Mouse (Mus musculus): ENCODE data around the gene Ube2a. TPM values are rescaled to one million over a fixed set of nuclear protein-coding genes. Genes with fewer than 3 reads are reported as not detected.

The Ube2a gene
- polyA plus RNA-seq, 1 experiment = 34.6 TPM

GRCm38 (mm10) chrX:36902321-36903114 lies 28.8 kb downstream of the Ube2a start, which contains the start of gene Nkrf:
Gene Nkrf, minus strand, starts transcription at chrX:36902899.
- DNase-seq (ENCODE audit: low read depth) = no peak

- no peak for DNase-seq (ENCODE audit: low read depth)
These were observed 29.5 kb downstream of the Ube2a start for GRCm38 (mm10) chrX:36903115-36903768.

DNA sequence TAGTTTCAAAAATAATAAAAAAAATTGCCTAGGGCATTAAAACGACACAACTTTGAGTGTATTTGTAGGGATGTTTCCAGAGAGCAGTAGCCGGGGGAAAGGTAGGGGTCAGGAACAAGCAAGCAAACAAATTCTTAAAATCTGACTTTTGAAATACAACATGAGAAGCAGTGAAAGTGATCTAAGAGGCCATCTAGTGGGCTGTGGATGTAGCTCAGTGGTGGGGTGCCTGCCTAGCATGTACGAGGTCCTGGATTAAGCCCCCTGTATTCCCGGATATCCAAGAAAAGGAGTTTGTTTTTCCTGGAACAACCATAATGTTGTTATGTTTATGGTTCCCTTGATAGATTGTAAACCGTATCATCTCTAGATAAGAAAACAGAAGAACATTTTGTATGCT lies 32.8 kb downstream of the Ube2a start:
- DNase-seq (ENCODE audit: low read depth) = no peak

DNA sequence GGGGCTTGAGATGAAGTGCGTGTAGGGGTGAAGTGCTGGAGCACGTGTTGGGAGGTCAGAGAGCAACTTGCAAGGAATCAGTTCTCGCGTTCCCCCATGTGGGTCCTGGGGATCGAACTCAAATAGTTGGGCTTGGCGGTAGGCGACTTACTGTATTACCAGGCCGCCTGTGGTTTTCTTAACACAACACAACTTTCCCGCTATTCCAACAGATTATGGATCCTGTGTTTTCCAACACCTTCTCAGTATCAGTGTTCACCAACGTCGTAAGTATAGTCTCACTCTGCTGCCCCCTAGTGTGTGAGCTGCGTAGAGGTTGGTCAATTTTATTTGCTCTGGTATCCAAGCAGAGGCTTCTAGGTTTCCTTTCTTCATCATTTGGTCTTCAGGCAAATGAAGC lies 37.6 kb downstream of the Ube2a start:
- no peak for DNase-seq (ENCODE audit: low read depth)

DNA sequence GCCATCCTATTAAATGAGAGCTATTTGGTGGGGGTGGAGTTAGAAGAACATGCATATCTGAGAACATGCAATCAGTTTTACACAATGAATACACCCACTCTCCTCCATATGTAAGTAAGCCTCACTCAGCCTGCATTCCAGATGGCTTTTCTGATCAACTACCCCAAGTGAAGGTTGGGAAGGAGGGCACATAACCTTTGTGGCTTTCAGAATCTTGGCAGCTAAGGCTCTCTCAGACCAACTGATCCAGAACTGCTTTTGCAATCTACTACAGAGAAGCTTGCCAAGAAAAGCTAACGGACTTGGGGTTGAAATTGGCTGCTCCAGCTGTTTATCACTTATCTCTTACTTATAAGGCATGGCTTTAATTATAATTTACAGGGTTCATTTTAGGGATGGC lies 44.0 kb downstream of the Ube2a start:
- DNase-seq (ENCODE audit: low read depth) = no peak

DNA sequence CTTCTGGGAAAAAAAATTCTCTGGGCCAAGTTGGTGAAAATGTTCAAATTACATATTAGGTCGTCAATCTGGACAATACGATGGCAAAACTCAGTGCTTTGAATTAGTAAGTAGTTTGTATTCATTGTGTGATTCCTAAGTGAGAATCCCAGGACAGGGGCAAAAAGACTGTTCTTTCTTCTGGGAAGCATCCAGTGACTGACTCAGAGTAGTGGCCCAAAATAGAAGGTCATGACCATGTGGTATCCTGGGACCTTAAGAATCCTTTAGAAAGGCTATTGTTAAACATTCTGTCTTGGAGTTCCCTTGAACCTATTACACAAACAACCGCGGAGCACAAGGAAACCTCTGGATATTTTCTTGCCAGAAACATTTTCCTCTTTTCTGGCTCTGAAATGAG lies 47.6 kb downstream of the Ube2a start:
- no peak for DNase-seq (ENCODE audit: low read depth)

- no peak for DNase-seq (ENCODE audit: low read depth)
These were observed 55.1 kb downstream of the Ube2a start for GRCm38 (mm10) chrX:36928791-36929190.

DNA sequence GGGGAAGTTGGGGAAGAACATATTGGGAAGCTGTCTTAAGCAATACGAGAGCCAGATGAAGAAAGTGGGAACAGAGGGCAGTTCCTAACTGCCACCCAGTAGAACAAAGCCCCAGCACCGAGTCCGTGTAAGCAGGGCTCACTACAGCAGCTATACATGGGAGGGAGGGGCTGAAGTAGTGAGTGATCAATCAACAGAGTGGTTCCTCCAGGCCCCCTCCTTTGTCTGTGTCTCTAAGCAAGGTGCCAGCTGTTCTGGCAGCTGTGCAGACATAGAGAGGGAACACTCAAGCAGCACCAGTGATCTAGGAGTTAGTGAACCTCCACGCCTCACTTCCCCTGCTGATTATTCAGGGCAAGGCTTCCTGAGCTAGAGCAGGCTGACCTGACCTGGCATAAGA lies 56.0 kb downstream of the Ube2a start:
- no peak for DNase-seq (ENCODE audit: low read depth)

DNA sequence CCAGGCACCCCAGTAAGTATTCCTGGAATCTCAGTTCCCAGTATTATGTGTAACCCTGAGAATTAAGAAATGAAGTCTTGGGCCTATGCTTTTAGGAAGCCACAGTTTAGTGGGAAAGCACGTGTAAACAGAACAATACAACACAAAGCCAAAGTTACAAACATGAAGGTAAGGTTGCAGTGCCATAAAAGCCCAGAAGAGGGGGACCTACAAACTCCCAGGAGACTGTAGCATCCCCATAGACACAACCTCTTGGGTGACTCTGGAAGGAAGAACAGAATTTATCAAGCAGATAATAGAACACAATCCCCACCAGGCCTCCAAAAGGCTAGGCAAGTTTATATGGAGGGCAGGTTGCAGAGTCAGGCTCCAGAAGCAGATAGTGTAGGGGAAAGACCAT lies 56.9 kb downstream of the Ube2a start:
- DNase-seq (ENCODE audit: low read depth) = no peak

Other genes starting within 250 kb of the Ube2a start
- gene Akap17b, start 228.5 kb upstream of the Ube2a start, polyA plus RNA-seq (2012; rRNA removed) = 0.91 and 1.1 TPM in 2 replicates
- 0.57 TPM in 2 replicates for gene Slc25a43, start 130.2 kb upstream of the Ube2a start, polyA plus RNA-seq (2012; rRNA removed)
- 543 and 651 TPM in 2 replicates for gene Slc25a5, start 78.2 kb upstream of the Ube2a start, polyA plus RNA-seq (2012; rRNA removed)
- 14.5 and 32.0 TPM in 2 replicates for gene C330007P06Rik, start 211 bp downstream of the Ube2a start, polyA plus RNA-seq (2012; rRNA removed)
- gene Nkrf, start 29.0 kb downstream of the Ube2a start, polyA plus RNA-seq (2012; rRNA removed) = 1.2 and 1.9 TPM in 2 replicates
- gene Sept6, start 117.9 kb downstream of the Ube2a start, polyA plus RNA-seq (2012; rRNA removed) = 4.5 and 5.2 TPM in 2 replicates
- 0.08 TPM in 1 of 2 replicates, not detected in the other for gene Sowahd, start 174.9 kb downstream of the Ube2a start, polyA plus RNA-seq (2012; rRNA removed)
- gene Rpl39, start 211.5 kb downstream of the Ube2a start, polyA plus RNA-seq (2012; rRNA removed) = 89.9 and 144 TPM in 2 replicates
- gene Upf3b, start 236.4 kb downstream of the Ube2a start, polyA plus RNA-seq (2012; rRNA removed) = 6.3 and 7.8 TPM in 2 replicates